Mouse (Mus musculus) thymus, postnatal 36 days (tissue): ENCODE data around the gene Lct.
"Not testable (repeated sequence)": the region's sequence is repeated elsewhere in the genome, so short reads cannot be mapped to it uniquely, and the experiment has no call there.

Source experiments
- DNase-seq, 2 experiments: peaks; one replicate each; pipeline ENCODE4 v3.0.0; 2022; ENCODE audit warnings: mixed read lengths in 2 of 2

Lct gene

GRCm38 (mm10) chr1:128328218-128328617, at the start of gene Lct:
Gene Lct, minus strand, starts transcription at chr1:128328318.
- DNase-seq = no peak

- no peak for DNase-seq
Measured at GRCm38 (mm10) chr1:128376841-128377240, 48.7 kb upstream of the Lct start.

- no peak for DNase-seq
Measured at GRCm38 (mm10) chr1:128372143-128372860, 44.2 kb upstream of the Lct start.

- peak; percentile 49 to 57 for DNase-seq
Measured at GRCm38 (mm10) chr1:128368732-128369441, 40.8 kb upstream of the Lct start.

- no peak for DNase-seq
Measured at GRCm38 (mm10) chr1:128360601-128361000, 32.5 kb upstream of the Lct start.

GRCm38 (mm10) chr1:128359554-128360376, 31.6 kb upstream of the Lct start, which contains the start of gene Mcm6:
Gene Mcm6, minus strand, starts transcription at chr1:128359664.
- peak; percentile 95 to 97 for DNase-seq

GRCm38 (mm10) chr1:128358916-128359553, 30.9 kb upstream of the Lct start:
- no peak for DNase-seq

GRCm38 (mm10) chr1:128358276-128358675, 30.2 kb upstream of the Lct start:
- no peak for DNase-seq

- no peak for DNase-seq
Measured at GRCm38 (mm10) chr1:128357452-128357851, 29.3 kb upstream of the Lct start.

GRCm38 (mm10) chr1:128353092-128353491, 25.0 kb upstream of the Lct start:
- no peak for DNase-seq

- DNase-seq = no peak
Measured at GRCm38 (mm10) chr1:128344232-128344631, 16.1 kb upstream of the Lct start.

- no peak for DNase-seq
Measured at GRCm38 (mm10) chr1:128337708-128338320, 9.7 kb upstream of the Lct start.

GRCm38 (mm10) chr1:128330313-128330712, 2.2 kb upstream of the Lct start:
- no peak for DNase-seq

GRCm38 (mm10) chr1:128327165-128327564, 953 bp downstream of the Lct start:
- no peak for DNase-seq

GRCm38 (mm10) chr1:128324776-128325175, 3.3 kb downstream of the Lct start:
- no peak for DNase-seq

GRCm38 (mm10) chr1:128323026-128323643, 5.0 kb downstream of the Lct start:
- no peak for DNase-seq

GRCm38 (mm10) chr1:128319266-128319665, 8.9 kb downstream of the Lct start:
- not testable (repeated sequence) for DNase-seq

GRCm38 (mm10) chr1:128314665-128315064, 13.5 kb downstream of the Lct start:
- DNase-seq = no peak

GRCm38 (mm10) chr1:128309043-128309442, 19.1 kb downstream of the Lct start:
- no peak for DNase-seq

GRCm38 (mm10) chr1:128303900-128304299, 24.2 kb downstream of the Lct start:
- DNase-seq = no peak

- no peak for DNase-seq
Measured at GRCm38 (mm10) chr1:128295717-128296528, 32.2 kb downstream of the Lct start.
